Mouse (Mus musculus) gastrocnemius, postnatal 10 days (tissue): ENCODE measurements around the gene Pax9. TPM values are rescaled to one million over a fixed set of nuclear protein-coding genes. Genes with fewer than 3 reads are reported as not detected.

Experiments used
- DNase-seq: peaks from one replicate; pipeline ENCODE4 v3.0.0; 2021; ENCODE audit warnings: mixed read lengths
- total RNA-seq, 2 experiments: library from RNA; stranded (reverse); gene quantifications; 2 replicates each; pipeline ENCODE4 v1.2.3; 2021

Pax9 gene
- total RNA-seq, 2 experiments from 2014 or later: 0.07 to 0.20 TPM

DNA sequence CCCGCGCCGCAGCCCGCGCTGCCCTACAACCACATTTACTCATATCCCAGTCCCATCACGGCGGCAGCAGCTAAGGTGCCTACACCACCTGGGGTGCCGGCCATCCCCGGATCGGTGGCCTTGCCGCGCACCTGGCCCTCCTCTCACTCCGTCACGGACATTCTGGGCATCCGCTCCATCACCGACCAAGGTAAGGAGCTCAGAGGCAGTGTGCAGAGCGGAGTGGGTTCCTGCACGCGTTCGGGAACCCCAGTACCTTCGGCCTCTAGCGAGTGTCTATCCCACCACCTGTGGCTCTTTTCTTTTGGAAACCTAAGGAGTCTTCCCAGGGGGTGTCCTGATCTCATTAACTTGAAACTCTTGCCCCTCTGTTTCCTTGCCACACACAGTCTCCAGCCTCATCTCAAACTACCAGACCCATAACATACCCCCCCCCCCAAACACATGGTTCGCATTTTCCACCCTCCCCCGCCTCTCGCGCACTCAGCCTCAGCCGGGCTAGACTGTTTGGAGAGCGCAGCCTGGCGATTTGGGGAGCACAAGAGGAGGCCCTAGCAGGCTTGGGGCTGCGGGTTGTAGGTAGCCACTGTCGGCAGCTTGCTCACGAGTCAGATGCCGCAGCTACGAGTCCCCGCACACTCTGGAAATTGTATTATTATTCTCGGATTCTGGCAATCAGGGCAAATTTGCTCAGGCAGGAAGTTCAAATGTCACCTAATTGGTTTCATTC is 5.6 kb downstream of the Pax9 start:
- DNase-seq: no peak

GRCm38 (mm10) chr12:56697785-56698184 is 6.2 kb downstream of the Pax9 start:
- no peak for DNase-seq

DNA sequence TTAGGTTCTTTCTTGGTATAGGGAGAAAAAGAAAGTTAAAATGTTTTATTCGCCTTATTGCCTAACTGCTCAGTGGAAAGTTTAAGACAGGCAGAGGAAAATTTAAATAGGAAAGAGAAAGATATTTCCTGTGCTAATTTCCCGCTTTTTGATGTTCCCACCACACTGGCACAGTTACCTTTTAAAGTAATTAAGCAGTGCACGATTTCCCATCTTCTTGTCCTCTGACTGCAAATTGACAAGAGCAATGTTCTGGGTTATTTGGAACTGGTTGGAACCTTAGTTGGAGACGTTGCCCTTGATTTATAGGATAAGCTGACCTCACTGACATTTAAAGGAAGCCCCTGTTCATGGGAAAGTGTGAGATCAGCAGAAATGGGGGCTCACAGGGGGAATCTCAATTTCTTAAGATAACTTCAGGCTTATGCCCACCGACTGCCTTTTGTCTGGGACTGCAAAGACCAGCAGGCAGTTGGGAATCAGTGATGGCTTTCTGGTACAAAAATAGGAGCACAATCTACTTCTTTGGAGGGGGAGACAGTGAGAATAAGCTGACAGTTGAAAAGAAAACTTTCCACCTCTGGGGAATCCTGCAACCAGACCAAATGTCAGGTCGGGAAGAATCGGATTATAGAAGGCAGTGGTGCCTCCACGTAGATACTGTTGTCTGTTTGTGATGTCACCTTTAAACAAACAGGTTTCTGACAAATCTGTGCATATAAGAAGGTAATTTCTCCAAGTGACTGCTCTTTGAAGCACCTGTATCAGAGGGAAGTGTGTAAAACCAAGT is 6.8 kb downstream of the Pax9 start:
- DNase-seq: no peak

- no peak for DNase-seq
These were observed 7.8 kb downstream of the Pax9 start for GRCm38 (mm10) chr12:56699351-56699750.

- DNase-seq: no peak
These were observed 8.6 kb downstream of the Pax9 start for GRCm38 (mm10) chr12:56699915-56700900.

- DNase-seq: no peak
These were observed 9.4 kb downstream of the Pax9 start for GRCm38 (mm10) chr12:56701004-56701403.

DNA sequence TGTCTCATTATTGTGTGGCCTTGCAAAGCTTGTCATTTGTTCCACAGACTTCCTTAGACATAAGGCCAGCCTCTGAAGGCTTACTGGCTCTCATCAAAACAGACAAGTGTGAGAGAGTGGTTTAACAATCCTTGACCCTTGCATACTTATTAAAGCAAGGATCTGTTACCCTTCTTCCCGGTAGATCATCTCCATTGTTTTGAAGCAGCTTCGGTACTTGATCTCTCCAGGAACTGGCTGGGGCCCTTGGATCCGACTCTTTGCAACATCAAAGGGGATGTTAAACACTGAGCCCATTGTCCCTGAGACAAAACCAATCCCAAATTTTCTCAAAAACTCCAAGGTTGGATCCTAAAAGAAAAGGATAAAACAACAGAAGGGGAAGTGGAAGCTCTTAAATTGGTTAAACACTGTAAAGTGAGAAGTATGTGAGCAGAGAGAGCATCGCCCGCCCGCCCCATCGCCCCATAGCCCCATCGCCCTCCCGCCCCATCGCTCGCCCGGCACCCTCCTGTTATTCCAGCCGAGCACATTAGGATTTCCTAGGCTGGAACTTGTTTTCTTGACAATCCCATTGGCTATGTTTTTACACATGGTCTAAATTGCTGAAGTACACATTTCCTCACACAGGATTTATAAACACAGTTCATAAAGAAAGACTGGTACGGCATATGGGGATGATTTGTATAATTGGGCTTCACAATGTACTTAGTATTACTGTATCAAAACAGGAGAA is 26.6 kb downstream of the Pax9 start:
- no peak for DNase-seq

GRCm38 (mm10) chr12:56718707-56719051 is 27.1 kb downstream of the Pax9 start:
- no peak for DNase-seq

DNA sequence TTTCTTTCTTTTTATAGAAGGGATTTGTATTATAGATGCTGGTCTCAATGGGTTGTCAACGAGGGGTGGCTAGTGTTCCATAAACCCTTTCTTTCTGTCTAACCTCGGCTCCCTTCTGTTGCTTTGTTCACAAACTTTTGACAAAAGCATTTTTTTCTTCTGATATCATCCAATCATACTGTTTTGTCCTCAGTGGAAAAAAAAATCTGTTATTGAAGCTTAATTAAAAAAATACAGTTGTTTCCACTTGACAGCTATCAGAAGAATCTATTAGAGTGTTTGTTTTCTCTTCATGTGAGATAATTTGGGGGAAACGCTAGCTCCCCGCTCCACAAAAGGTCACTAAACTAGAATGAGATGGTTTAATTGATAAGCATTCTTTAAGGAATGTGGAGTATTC is 36.1 kb downstream of the Pax9 start:
- DNase-seq: no peak

DNA sequence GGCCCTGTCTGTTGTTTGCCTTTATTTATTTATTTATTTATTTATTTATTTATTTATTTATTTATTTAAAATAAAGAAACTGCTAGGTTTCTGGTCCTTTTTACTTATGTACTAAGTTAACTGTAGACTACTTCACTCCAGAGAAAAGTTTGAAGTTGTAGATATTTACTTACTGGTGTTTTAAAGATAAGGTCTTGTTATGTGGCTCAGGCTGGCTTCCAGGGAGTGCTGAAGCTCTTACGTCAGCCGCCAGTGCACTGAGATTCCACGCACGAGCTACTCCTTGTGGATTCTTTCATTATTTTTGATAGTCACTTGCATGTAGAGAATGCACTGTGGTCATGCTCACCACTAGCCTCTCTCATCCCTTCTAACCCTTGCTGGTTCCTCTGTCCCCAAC is 45.5 kb downstream of the Pax9 start:
- DNase-seq: no peak

Other genes with a start within 250 kb of the Pax9 start
- gene Nkx2-1, start 154.9 kb upstream of the Pax9 start, total RNA-seq: not detected
- not detected for gene Nkx2-9, start 78.5 kb upstream of the Pax9 start, total RNA-seq